Mouse (Mus musculus): ENCODE measurements around the gene Tec. TPM values are rescaled to one million over a fixed set of nuclear protein-coding genes. Genes with fewer than 3 reads are reported as not detected.

The Tec gene
- polyA plus RNA-seq, 1 experiment: 20.6 TPM

- no peaks in the 10 kb centered on the region for H3K27me3 ChIP-seq (ENCODE audit: control insufficient read depth, insufficient read depth, low read length, poor library complexity, severe bottlenecking)
- H3K36me3 ChIP-seq (ENCODE audit: control insufficient read depth, insufficient read depth, low read length, poor library complexity, severe bottlenecking): no peaks in the 10 kb centered on the region
- H3K9me3 ChIP-seq (replicated peaks; ENCODE audit: control insufficient read depth, insufficient read depth, low read length, poor library complexity, severe bottlenecking): no peaks in the 10 kb centered on the region
- H3K4me3 ChIP-seq (ENCODE audit: low read depth, low read length): no peak overlapping the region
- no peak overlapping the region for H3K9ac ChIP-seq (ENCODE audit: low read depth, poor library complexity, severe bottlenecking)
- no peaks in the 10 kb centered on the region for H3K4me1 ChIP-seq (ENCODE audit: control insufficient read depth, insufficient read depth, low read length)
- H3K27ac ChIP-seq (ENCODE audit: insufficient read depth, low read length): no peak overlapping the region
- no peak for TF ChIP-seq POLR2A (IDR thresholded peaks at IDR 0.05; ENCODE audit: insufficient read depth, low read length)
Observed at GRCm38 (mm10) chr5:72732885-72733284, 135.4 kb downstream of the Tec start.

GRCm38 (mm10) chr5:72725404-72725803, 142.9 kb downstream of the Tec start:
- H3K27me3 ChIP-seq (ENCODE audit: control insufficient read depth, insufficient read depth, low read length, poor library complexity, severe bottlenecking): no peaks in the 10 kb centered on the region
- TF ChIP-seq POLR2A (IDR thresholded peaks at IDR 0.05; ENCODE audit: insufficient read depth, low read length): no peak
- TF ChIP-seq EP300 (IDR thresholded peaks at IDR 0.05; ENCODE audit: insufficient read depth, low read depth, low read length): no peak
- no peak for TF ChIP-seq CTCF (IDR thresholded peaks at IDR 0.05; ENCODE audit: low read depth, low read length)
- no peak overlapping the region for H3K9ac ChIP-seq (ENCODE audit: low read depth, poor library complexity, severe bottlenecking)
- H3K36me3 ChIP-seq (ENCODE audit: control insufficient read depth, insufficient read depth, low read length, poor library complexity, severe bottlenecking): no peaks in the 10 kb centered on the region
- no peak overlapping the region for H3K4me3 ChIP-seq (ENCODE audit: low read depth, low read length)
- H3K4me1 ChIP-seq (ENCODE audit: control insufficient read depth, insufficient read depth, low read length): no peaks in the 10 kb centered on the region
- no peaks in the 10 kb centered on the region for H3K9me3 ChIP-seq (replicated peaks; ENCODE audit: control insufficient read depth, insufficient read depth, low read length, poor library complexity, severe bottlenecking)
- no peak overlapping the region for H3K27ac ChIP-seq (ENCODE audit: insufficient read depth, low read length)

- TF ChIP-seq POLR2A (IDR thresholded peaks at IDR 0.05; ENCODE audit: insufficient read depth, low read length) (no peak), EP300 (IDR thresholded peaks at IDR 0.05; ENCODE audit: insufficient read depth, low read depth, low read length) (no peak), CTCF (IDR thresholded peaks at IDR 0.05; ENCODE audit: low read depth, low read length) (no peak)
- Histone ChIP-seq H3K36me3 (ENCODE audit: control insufficient read depth, insufficient read depth, low read length, poor library complexity, severe bottlenecking) (no peaks in the 10 kb centered on the region), H3K9ac (ENCODE audit: low read depth, poor library complexity, severe bottlenecking) (no peak overlapping the region), H3K4me1 (ENCODE audit: control insufficient read depth, insufficient read depth, low read length) (no peaks in the 10 kb centered on the region), H3K4me3 (ENCODE audit: low read depth, low read length) (no peak overlapping the region), H3K27me3 (ENCODE audit: control insufficient read depth, insufficient read depth, low read length, poor library complexity, severe bottlenecking) (no peaks in the 10 kb centered on the region), H3K9me3 (replicated peaks; ENCODE audit: control insufficient read depth, insufficient read depth, low read length, poor library complexity, severe bottlenecking) (no peaks in the 10 kb centered on the region), H3K27ac (ENCODE audit: insufficient read depth, low read length) (no peak overlapping the region)
Observed at GRCm38 (mm10) chr5:72723429-72723828, 144.9 kb downstream of the Tec start.

GRCm38 (mm10) chr5:72720587-72720986, 147.7 kb downstream of the Tec start:
- Histone ChIP-seq H3K36me3 (ENCODE audit: control insufficient read depth, insufficient read depth, low read length, poor library complexity, severe bottlenecking) (no peaks in the 10 kb centered on the region), H3K4me1 (ENCODE audit: control insufficient read depth, insufficient read depth, low read length) (no peaks in the 10 kb centered on the region), H3K27ac (ENCODE audit: insufficient read depth, low read length) (no peak overlapping the region), H3K27me3 (ENCODE audit: control insufficient read depth, insufficient read depth, low read length, poor library complexity, severe bottlenecking) (no peaks in the 10 kb centered on the region), H3K9me3 (replicated peaks; ENCODE audit: control insufficient read depth, insufficient read depth, low read length, poor library complexity, severe bottlenecking) (no peaks in the 10 kb centered on the region), H3K4me3 (ENCODE audit: low read depth, low read length) (no peak overlapping the region), H3K9ac (ENCODE audit: low read depth, poor library complexity, severe bottlenecking) (no peak overlapping the region)
- TF ChIP-seq CTCF (IDR thresholded peaks at IDR 0.05; ENCODE audit: low read depth, low read length) (peak; percentile 37), EP300 (IDR thresholded peaks at IDR 0.05; ENCODE audit: insufficient read depth, low read depth, low read length) (no peak)

- Histone ChIP-seq H3K27ac (ENCODE audit: insufficient read depth, low read length) (no peak overlapping the region), H3K4me3 (ENCODE audit: low read depth, low read length) (no peak overlapping the region), H3K9me3 (replicated peaks; ENCODE audit: control insufficient read depth, insufficient read depth, low read length, poor library complexity, severe bottlenecking) (no peaks in the 10 kb centered on the region), H3K36me3 (ENCODE audit: control insufficient read depth, insufficient read depth, low read length, poor library complexity, severe bottlenecking) (no peaks in the 10 kb centered on the region), H3K9ac (ENCODE audit: low read depth, poor library complexity, severe bottlenecking) (no peak overlapping the region), H3K4me1 (ENCODE audit: control insufficient read depth, insufficient read depth, low read length) (no peaks in the 10 kb centered on the region), H3K27me3 (ENCODE audit: control insufficient read depth, insufficient read depth, low read length, poor library complexity, severe bottlenecking) (no peaks in the 10 kb centered on the region)
- TF ChIP-seq CTCF (IDR thresholded peaks at IDR 0.05; ENCODE audit: low read depth, low read length) (peak; percentile 24), POLR2A (IDR thresholded peaks at IDR 0.05; ENCODE audit: insufficient read depth, low read length) (no peak), EP300 (IDR thresholded peaks at IDR 0.05; ENCODE audit: insufficient read depth, low read depth, low read length) (no peak)
Observed at GRCm38 (mm10) chr5:72710572-72711278, 157.6 kb downstream of the Tec start.

GRCm38 (mm10) chr5:72709976-72710375, 158.3 kb downstream of the Tec start:
- TF ChIP-seq POLR2A (IDR thresholded peaks at IDR 0.05; ENCODE audit: insufficient read depth, low read length) (no peak), CTCF (IDR thresholded peaks at IDR 0.05; ENCODE audit: low read depth, low read length) (no peak), EP300 (IDR thresholded peaks at IDR 0.05; ENCODE audit: insufficient read depth, low read depth, low read length) (no peak)
- no peaks in the 10 kb centered on the region for H3K27me3 ChIP-seq (ENCODE audit: control insufficient read depth, insufficient read depth, low read length, poor library complexity, severe bottlenecking)
- no peaks in the 10 kb centered on the region for H3K4me1 ChIP-seq (ENCODE audit: control insufficient read depth, insufficient read depth, low read length)
- H3K9ac ChIP-seq (ENCODE audit: low read depth, poor library complexity, severe bottlenecking): no peak overlapping the region
- H3K36me3 ChIP-seq (ENCODE audit: control insufficient read depth, insufficient read depth, low read length, poor library complexity, severe bottlenecking): no peaks in the 10 kb centered on the region
- no peak overlapping the region for H3K4me3 ChIP-seq (ENCODE audit: low read depth, low read length)
- H3K9me3 ChIP-seq (replicated peaks; ENCODE audit: control insufficient read depth, insufficient read depth, low read length, poor library complexity, severe bottlenecking): 0 out of 2 replicates have a peak, but pooled peaks cover 2% of the 10 kb centered on the region
- H3K27ac ChIP-seq (ENCODE audit: insufficient read depth, low read length): no peak overlapping the region

All from ES-Bruce4 (cell line).